Mouse (Mus musculus): ENCODE measurements around the gene Timp1. TPM values are rescaled to one million over a fixed set of nuclear protein-coding genes. Genes with fewer than 3 reads are reported as not detected.

Timp1 gene
- polyA plus RNA-seq, 1 experiment from 2014 or later, result 2.0 TPM

GRCm38 (mm10) chrX:20869203-20869602 is 763 bp upstream of the Timp1 start:
- no peak for ATAC-seq (ENCODE audit: insufficient read depth)
- WGBS (ENCODE audit: insufficient replicate concordance), result 64% methylated on average over 1 of the region's 1 CpGs
- Histone ChIP-seq H3K4me1 (replicated peaks) (no peaks in the 10 kb centered on the region), H3K4me3 (replicated peaks) (no peak overlapping the region), H3K36me3 (replicated peaks) (no peaks in the 10 kb centered on the region), H3K27me3 (peaks cover 10% of the 10 kb centered on the region), H3K27ac (replicated peaks) (no peak overlapping the region), H3K9me3 (replicated peaks) (no peaks in the 10 kb centered on the region), H3K4me2 (no peak overlapping the region), H3K9ac (no peak overlapping the region)

GRCm38 (mm10) chrX:20872928-20873500 is 3.0 kb downstream of the Timp1 start:
- no peak overlapping the region for H3K27ac ChIP-seq (replicated peaks)
- no peak overlapping the region for H3K9ac ChIP-seq
- H3K27me3 ChIP-seq, result peaks cover 10% of the 10 kb centered on the region
- no peak overlapping the region for H3K4me3 ChIP-seq (replicated peaks)
- H3K36me3 ChIP-seq (replicated peaks), result no peaks in the 10 kb centered on the region
- no peaks in the 10 kb centered on the region for H3K9me3 ChIP-seq (replicated peaks)
- H3K4me2 ChIP-seq, result no peak overlapping the region
- H3K4me1 ChIP-seq (replicated peaks), result no peaks in the 10 kb centered on the region
- ATAC-seq (ENCODE audit: insufficient read depth), result no peak
- 24% methylated on average over 11 of the region's 11 CpGs for WGBS (ENCODE audit: insufficient replicate concordance)

GRCm38 (mm10) chrX:20875241-20875640 is 5.3 kb downstream of the Timp1 start:
- Histone ChIP-seq H3K4me1 (replicated peaks) (no peaks in the 10 kb centered on the region), H3K4me2 (no peak overlapping the region), H3K36me3 (replicated peaks) (no peaks in the 10 kb centered on the region), H3K9ac (no peak overlapping the region), H3K9me3 (replicated peaks) (no peaks in the 10 kb centered on the region), H3K4me3 (replicated peaks) (no peak overlapping the region), H3K27ac (replicated peaks) (no peak overlapping the region), H3K27me3 (peaks cover 3% of the 10 kb centered on the region)
- WGBS (ENCODE audit: insufficient replicate concordance), result 58% methylated on average over 3 of the region's 3 CpGs
- no peak for ATAC-seq (ENCODE audit: insufficient read depth)

GRCm38 (mm10) chrX:20910074-20910473 is 40.1 kb downstream of the Timp1 start:
- no peaks in the 10 kb centered on the region for H3K27me3 ChIP-seq
- peak; percentile 54; the same call in 1 of the 2 replicates for ATAC-seq (ENCODE audit: insufficient read depth)

GRCm38 (mm10) chrX:20913726-20914125 is 43.8 kb downstream of the Timp1 start:
- 42% methylated on average over 6 of the region's 6 CpGs for WGBS (ENCODE audit: insufficient replicate concordance)
- H3K27me3 ChIP-seq, result peaks cover 11% of the 10 kb centered on the region
- no peak overlapping the region for H3K4me3 ChIP-seq (replicated peaks)
- H3K9me3 ChIP-seq (replicated peaks), result no peaks in the 10 kb centered on the region
- no peak overlapping the region for H3K27ac ChIP-seq (replicated peaks)
- no peak overlapping the region for H3K4me2 ChIP-seq
- no peaks in the 10 kb centered on the region for H3K36me3 ChIP-seq (replicated peaks)
- peaks cover 10% of the 10 kb centered on the region for H3K4me1 ChIP-seq (replicated peaks)
- no peak overlapping the region for H3K9ac ChIP-seq
- no peak for ATAC-seq (ENCODE audit: insufficient read depth)

More at GRCm38 (mm10) chrX:20910074-20910473, 40.1 kb downstream of the Timp1 start:
- H3K36me3 ChIP-seq (replicated peaks), result no peaks in the 10 kb centered on the region
- H3K4me2 ChIP-seq, result no peak overlapping the region
- peaks cover 10% of the 10 kb centered on the region for H3K4me1 ChIP-seq (replicated peaks)
- no peak overlapping the region for H3K9ac ChIP-seq
- H3K9me3 ChIP-seq (replicated peaks), result no peaks in the 10 kb centered on the region
- H3K27ac ChIP-seq (replicated peaks), result no peak overlapping the region
- H3K4me3 ChIP-seq (replicated peaks), result no peak overlapping the region
- WGBS (ENCODE audit: insufficient replicate concordance), result 33% methylated on average over 3 of the region's 3 CpGs

GRCm38 (mm10) chrX:20915075-20915474 is 45.1 kb downstream of the Timp1 start:
- Histone ChIP-seq H3K9me3 (replicated peaks) (no peaks in the 10 kb centered on the region), H3K36me3 (replicated peaks) (no peaks in the 10 kb centered on the region), H3K4me1 (replicated peaks) (peaks cover 6% of the 10 kb centered on the region), H3K9ac (no peak overlapping the region), H3K27ac (replicated peaks) (no peak overlapping the region), H3K4me2 (no peak overlapping the region), H3K4me3 (replicated peaks) (no peak overlapping the region), H3K27me3 (peaks cover 24% of the 10 kb centered on the region)
- ATAC-seq (ENCODE audit: insufficient read depth), result no peak

GRCm38 (mm10) chrX:20920249-20920843 is 50.4 kb downstream of the Timp1 start:
- Histone ChIP-seq H3K4me1 (replicated peaks) (no peaks in the 10 kb centered on the region), H3K9ac (no peak overlapping the region), H3K4me3 (replicated peaks) (peak overlapping the region; percentile 36), H3K36me3 (replicated peaks) (no peaks in the 10 kb centered on the region), H3K27ac (replicated peaks) (no peak overlapping the region), H3K4me2 (peak overlapping the region; percentile 56), H3K27me3 (peaks cover 48% of the 10 kb centered on the region), H3K9me3 (replicated peaks) (no peaks in the 10 kb centered on the region)
- 15% methylated on average over 47 of the region's 49 CpGs for WGBS (ENCODE audit: insufficient replicate concordance)
- no peak for ATAC-seq (ENCODE audit: insufficient read depth)

- WGBS (ENCODE audit: insufficient replicate concordance), result 18% methylated on average over 44 of the region's 44 CpGs
- no peaks in the 10 kb centered on the region for H3K4me1 ChIP-seq (replicated peaks)
These were observed 50.9 kb downstream of the Timp1 start, which contains the start of gene Syn1 for GRCm38 (mm10) chrX:20920844-20921364. Syn1 (minus strand) TSS chrX:20921004.

GRCm38 (mm10) chrX:20921366-20921765 is 51.4 kb downstream of the Timp1 start:
- H3K9me3 ChIP-seq (replicated peaks), result no peaks in the 10 kb centered on the region
- H3K4me2 ChIP-seq, result no peak overlapping the region
- no peaks in the 10 kb centered on the region for H3K36me3 ChIP-seq (replicated peaks)
- H3K4me3 ChIP-seq (replicated peaks), result no peak overlapping the region
- no peak overlapping the region for H3K27ac ChIP-seq (replicated peaks)
- no peak for ATAC-seq (ENCODE audit: insufficient read depth)
- H3K27me3 ChIP-seq, result peaks cover 48% of the 10 kb centered on the region
- H3K4me1 ChIP-seq (replicated peaks), result no peaks in the 10 kb centered on the region
- WGBS (ENCODE audit: insufficient replicate concordance), result 39% methylated on average over 5 of the region's 5 CpGs
- H3K9ac ChIP-seq, result no peak overlapping the region

More at GRCm38 (mm10) chrX:20920844-20921364, 50.9 kb downstream of the Timp1 start, which contains the start of gene Syn1:
- Histone ChIP-seq H3K4me2 (peak within 1 kb of the TSS; percentile 56), H3K27me3 (peaks cover 48% of the 10 kb centered on the region), H3K27ac (replicated peaks) (no peak within 1 kb of the TSS), H3K9me3 (replicated peaks) (no peaks in the 10 kb centered on the region), H3K4me3 (replicated peaks) (peak within 1 kb of the TSS; percentile 36), H3K36me3 (replicated peaks) (no peaks in the 10 kb centered on the region), H3K9ac (no peak within 1 kb of the TSS)
- ATAC-seq (ENCODE audit: insufficient read depth), result peak; percentile 63

- no peak overlapping the region for H3K9ac ChIP-seq
- no peak overlapping the region for H3K4me3 ChIP-seq (replicated peaks)
- no peak for ATAC-seq (ENCODE audit: insufficient read depth)
- no peaks in the 10 kb centered on the region for H3K9me3 ChIP-seq (replicated peaks)
- H3K27me3 ChIP-seq, result peaks cover 40% of the 10 kb centered on the region
- H3K4me2 ChIP-seq, result no peak overlapping the region
- H3K4me1 ChIP-seq (replicated peaks), result no peaks in the 10 kb centered on the region
- WGBS (ENCODE audit: insufficient replicate concordance), result 45% methylated on average over 1 of the region's 1 CpGs
- no peak overlapping the region for H3K27ac ChIP-seq (replicated peaks)
- H3K36me3 ChIP-seq (replicated peaks), result no peaks in the 10 kb centered on the region
These were observed 53.5 kb downstream of the Timp1 start for GRCm38 (mm10) chrX:20923506-20923905.

Measured in liver, embryonic 15.5 days (tissue).